Mouse (Mus musculus) hindbrain, embryonic 10.5 days (tissue): ENCODE results near the gene Ttll13. TPM values are rescaled to one million over a fixed set of nuclear protein-coding genes. Genes with fewer than 3 reads are reported as not detected.

Experiments used
- DNase-seq: peaks from one replicate; pipeline ENCODE4 v3.0.0-alpha.2; 2017; ENCODE audit warnings: low spot score
- H3K27ac ChIP-seq: fragments of 300-500 bp; sonication (generic); 2 replicates; pipeline ENCODE4 v1.5.1; 2016; ENCODE audit warnings: mild to moderate bottlenecking, moderate library complexity
- H3K27me3 ChIP-seq: fragments of 300-500 bp; sonication (generic); 2 replicates; pipeline ENCODE4 v1.6.1; 2016; ENCODE audit warnings: mild to moderate bottlenecking; ENCODE audit not compliant: poor library complexity, insufficient read depth, severe bottlenecking
- H3K36me3 ChIP-seq: fragments of 300-500 bp; sonication (generic); 2 replicates; pipeline ENCODE4 v1.6.1; 2016; ENCODE audit warnings: mild to moderate bottlenecking, moderate library complexity
- H3K4me1 ChIP-seq: fragments of 300-500 bp; sonication (generic); replicated peaks from 2 replicates; pipeline ENCODE4 v1.6.1; 2016; ENCODE audit warnings: mild to moderate bottlenecking
- H3K4me3 ChIP-seq: fragments of 300-500 bp; sonication (generic); 2 replicates; pipeline ENCODE4 v1.5.1; 2016; ENCODE audit warnings: mild to moderate bottlenecking, moderate library complexity
- H3K9me3 ChIP-seq: fragments of 300-500 bp; sonication (generic); 2 replicates; pipeline ENCODE4 v1.6.1; 2016; ENCODE audit warnings: mild to moderate bottlenecking, moderate library complexity
- WGBS: fragments of 180-500 bp; shearing (Covaris S2); methylation state at CpG from one replicate; pipeline ENCODE4 v1.1.7; 2016; 5-methylcytosine and 5-hydroxymethylcytosine counted together
- polyA plus RNA-seq: library from polyadenylated mRNA; unstranded; fragments of >200 nt; fragmentation: Nextera tagmentation; extraction: Ambion mirVana; gene quantifications from 2 replicates; pipeline ENCODE4 v1.2.1, GENCODE M21; 2016

The Ttll13 gene
- polyA plus RNA-seq, 1 experiment from 2014 or later = 0.98 TPM

DNA sequence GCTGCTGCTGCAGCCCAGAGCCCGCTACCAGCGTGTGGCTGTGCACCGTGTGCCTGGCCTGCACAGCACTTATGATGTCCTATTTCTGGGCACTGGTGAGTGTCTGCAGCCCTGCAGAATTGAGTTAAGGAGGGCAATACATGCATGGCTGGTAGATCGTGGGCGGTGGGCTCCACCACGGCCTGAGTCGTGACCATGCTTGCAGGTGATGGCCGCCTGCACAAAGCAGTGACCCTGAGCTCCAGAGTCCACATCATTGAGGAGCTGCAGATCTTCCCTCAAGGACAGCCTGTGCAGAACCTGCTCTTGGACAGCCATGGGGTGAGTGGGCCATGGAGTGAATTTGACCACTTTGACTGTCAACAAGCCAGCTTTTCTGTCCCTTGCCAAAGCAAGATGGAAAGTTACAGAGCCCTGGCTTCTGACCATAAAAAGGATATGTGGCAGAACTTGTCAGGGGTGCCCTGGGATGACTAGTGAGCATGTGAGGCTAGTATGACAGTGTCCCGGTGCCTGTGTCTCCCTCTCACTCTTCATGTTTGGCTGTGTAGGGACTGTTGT lies 25.9 kb upstream of the Ttll13 start:
- 97% methylated on average over 9 of the region's 9 CpGs for WGBS
- H3K27me3 ChIP-seq = no peaks in the 10 kb centered on the region
- peaks cover 14% of the 10 kb centered on the region; the same call in 1 of the 2 replicates for H3K4me1 ChIP-seq
- no peaks in the 10 kb centered on the region for H3K9me3 ChIP-seq
- H3K4me3 ChIP-seq = no peak overlapping the region
- H3K27ac ChIP-seq = no peak overlapping the region
- no peak for DNase-seq
- peaks cover 94% of the 10 kb centered on the region for H3K36me3 ChIP-seq

GRCm38 (mm10) chr7:80221179-80221750 lies 24.9 kb upstream of the Ttll13 start:
- Histone ChIP-seq H3K27ac (no peak overlapping the region), H3K36me3 (peaks cover 94% of the 10 kb centered on the region), H3K4me1 (peaks cover 5% of the 10 kb centered on the region; the same call in 1 of the 2 replicates), H3K4me3 (no peak overlapping the region), H3K9me3 (no peaks in the 10 kb centered on the region), H3K27me3 (no peaks in the 10 kb centered on the region)
- no peak for DNase-seq
- 93% methylated on average over 4 of the region's 4 CpGs for WGBS

DNA sequence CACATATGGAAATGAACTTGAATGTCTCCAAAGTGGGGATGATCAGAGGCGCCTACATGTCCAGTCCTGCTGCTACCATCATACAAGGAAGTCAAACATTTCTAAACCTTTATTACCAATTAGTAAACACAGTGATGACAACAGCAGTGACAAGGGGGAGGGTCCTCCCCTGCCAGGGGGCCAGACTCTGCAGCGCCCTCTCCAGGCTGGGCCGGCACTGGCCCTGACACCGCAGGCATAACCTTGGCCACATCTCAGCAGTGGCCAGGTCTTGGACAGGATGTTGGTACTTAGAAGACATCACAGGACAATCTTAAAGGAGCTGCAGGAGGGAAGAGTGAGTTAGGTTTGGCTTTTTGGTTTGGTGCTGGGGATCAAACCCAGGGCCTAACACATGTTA lies 19.1 kb upstream of the Ttll13 start:
- DNase-seq = no peak
- peaks cover 61% of the 10 kb centered on the region for H3K36me3 ChIP-seq
- H3K27ac ChIP-seq = no peak overlapping the region
- no peak overlapping the region for H3K4me3 ChIP-seq
- peaks cover 23% of the 10 kb centered on the region for H3K4me1 ChIP-seq
- no peaks in the 10 kb centered on the region for H3K9me3 ChIP-seq
- H3K27me3 ChIP-seq = peaks cover 10% of the 10 kb centered on the region; the same call in 1 of the 2 replicates
- 94% methylated on average over 4 of the region's 4 CpGs for WGBS

- DNase-seq = no peak
- H3K36me3 ChIP-seq = peaks cover 34% of the 10 kb centered on the region
- H3K27ac ChIP-seq = no peak overlapping the region
- H3K4me1 ChIP-seq = peaks cover 46% of the 10 kb centered on the region
- H3K4me3 ChIP-seq = no peak overlapping the region
- 57% methylated on average over 6 of the region's 6 CpGs for WGBS
- H3K9me3 ChIP-seq = no peaks in the 10 kb centered on the region
- H3K27me3 ChIP-seq = peaks cover 10% of the 10 kb centered on the region; the same call in 1 of the 2 replicates
Observed at GRCm38 (mm10) chr7:80230196-80230595, 16.0 kb upstream of the Ttll13 start.

DNA sequence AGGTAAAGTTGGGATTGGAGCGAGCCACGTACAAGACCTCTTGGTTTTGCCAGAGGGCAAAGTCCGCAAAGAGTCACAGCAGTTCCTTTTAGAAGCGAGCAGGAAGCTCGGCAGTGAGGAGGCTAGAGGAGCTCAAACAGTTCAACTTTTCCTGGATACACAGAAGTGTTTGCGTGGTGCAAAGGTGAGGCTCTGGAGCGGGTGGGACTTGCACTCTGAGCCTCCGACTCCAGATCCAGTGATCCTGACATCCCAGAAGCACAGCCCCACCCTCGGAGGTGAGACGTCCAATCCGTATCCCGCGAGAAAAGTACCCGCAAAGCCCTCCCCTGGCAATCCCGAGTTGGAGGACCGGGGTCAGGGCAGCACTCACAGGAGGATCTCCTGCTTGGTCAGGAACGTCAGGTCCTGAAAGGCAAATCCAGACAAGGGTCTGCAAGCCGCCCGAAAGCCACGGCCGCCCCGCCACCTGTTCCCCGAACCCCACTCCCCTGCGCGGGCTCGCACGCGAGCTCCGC lies 14.1 kb upstream of the Ttll13 start:
- DNase-seq = no peak
- Histone ChIP-seq H3K4me1 (peaks cover 47% of the 10 kb centered on the region), H3K27me3 (peaks cover 10% of the 10 kb centered on the region; the same call in 1 of the 2 replicates), H3K36me3 (peaks cover 15% of the 10 kb centered on the region), H3K9me3 (no peaks in the 10 kb centered on the region), H3K27ac (peak overlapping the region; percentile 84), H3K4me3 (peak overlapping the region; percentile 80)
- WGBS = under 1% methylated on average over 29 of the region's 29 CpGs

GRCm38 (mm10) chr7:80232489-80233029 lies 13.6 kb upstream of the Ttll13 start, which contains the start of the genes Cib1 and Gdpgp1:
TSS of gene Cib1 (minus strand) at chr7:80232813.
TSS of gene Gdpgp1 (plus strand) at chr7:80232865.
- Histone ChIP-seq H3K27ac (peak within 1 kb of the TSS; percentile 84), H3K27me3 (peaks cover 10% of the 10 kb centered on the region; the same call in 1 of the 2 replicates), H3K9me3 (no peaks in the 10 kb centered on the region), H3K36me3 (peaks cover 14% of the 10 kb centered on the region), H3K4me1 (peaks cover 47% of the 10 kb centered on the region), H3K4me3 (peak within 1 kb of the TSS; percentile 80)
- under 1% methylated on average over 56 of the region's 56 CpGs for WGBS
- DNase-seq = peak; percentile 96

GRCm38 (mm10) chr7:80233799-80234198 lies 12.4 kb upstream of the Ttll13 start:
- Histone ChIP-seq H3K27ac (no peak overlapping the region), H3K36me3 (peaks cover 16% of the 10 kb centered on the region), H3K4me3 (peak overlapping the region; percentile 80), H3K27me3 (peaks cover 10% of the 10 kb centered on the region; the same call in 1 of the 2 replicates), H3K9me3 (no peaks in the 10 kb centered on the region), H3K4me1 (peaks cover 47% of the 10 kb centered on the region)
- 82% methylated on average over 9 of the region's 9 CpGs for WGBS
- no peak for DNase-seq

GRCm38 (mm10) chr7:80238542-80238941 lies 7.6 kb upstream of the Ttll13 start:
- H3K9me3 ChIP-seq = no peaks in the 10 kb centered on the region
- H3K27ac ChIP-seq = no peak overlapping the region
- DNase-seq = no peak
- 91% methylated on average over 10 of the region's 10 CpGs for WGBS
- no peak overlapping the region for H3K4me3 ChIP-seq
- peaks cover 47% of the 10 kb centered on the region for H3K36me3 ChIP-seq
- H3K27me3 ChIP-seq = no peaks in the 10 kb centered on the region
- H3K4me1 ChIP-seq = peaks cover 11% of the 10 kb centered on the region

DNA sequence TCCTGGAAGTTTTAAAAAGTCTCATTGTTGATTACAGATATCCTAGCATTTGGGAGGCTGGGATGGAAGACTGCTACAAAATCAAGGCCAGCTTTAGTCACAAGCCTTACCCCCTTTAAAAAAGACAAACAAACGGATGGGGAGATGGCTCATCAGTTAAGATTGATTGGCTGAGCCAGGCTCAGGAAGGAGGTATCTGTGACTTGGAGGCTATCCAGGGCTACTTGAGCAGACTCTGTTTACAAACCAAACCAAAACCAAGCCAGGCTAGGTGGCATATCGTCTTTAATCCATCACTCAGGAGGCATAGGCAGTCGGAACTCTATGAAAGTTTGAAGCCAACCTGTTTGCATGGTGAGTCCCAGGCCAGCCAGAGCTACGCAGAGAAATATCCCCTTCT lies 4.5 kb upstream of the Ttll13 start:
- DNase-seq = no peak
- peaks cover 47% of the 10 kb centered on the region for H3K36me3 ChIP-seq
- no peaks in the 10 kb centered on the region for H3K27me3 ChIP-seq
- no peak overlapping the region for H3K4me3 ChIP-seq
- no peak overlapping the region for H3K27ac ChIP-seq
- no peaks in the 10 kb centered on the region for H3K9me3 ChIP-seq
- no peaks in the 10 kb centered on the region; the same call in 1 of the 2 replicates for H3K4me1 ChIP-seq
- WGBS = 93% methylated on average over 4 of the region's 4 CpGs

DNA sequence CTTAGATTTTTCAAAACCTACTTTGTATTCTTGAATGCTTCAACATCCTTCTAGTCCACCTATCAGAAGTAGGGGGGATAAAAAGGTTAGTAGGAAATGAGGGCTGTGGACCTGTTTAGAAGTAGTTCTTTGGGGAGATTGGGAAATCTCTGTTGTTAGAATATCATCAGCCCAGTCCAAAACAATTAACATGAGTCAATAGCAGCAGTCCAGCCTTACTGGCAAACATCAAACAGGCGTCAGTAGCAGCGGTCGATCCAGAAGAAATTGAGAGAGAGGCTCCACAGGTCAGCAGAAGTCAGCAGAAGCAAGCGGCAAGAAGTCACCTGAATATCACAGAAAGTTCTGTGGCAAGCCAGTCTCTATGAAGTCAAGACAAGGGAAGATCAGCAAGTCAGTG lies 1.3 kb upstream of the Ttll13 start:
- Histone ChIP-seq H3K4me3 (no peak overlapping the region), H3K9me3 (no peaks in the 10 kb centered on the region), H3K27ac (no peak overlapping the region), H3K36me3 (peaks cover 20% of the 10 kb centered on the region), H3K27me3 (no peaks in the 10 kb centered on the region), H3K4me1 (no peaks in the 10 kb centered on the region; the same call in 1 of the 2 replicates)
- WGBS = 93% methylated on average over 4 of the region's 4 CpGs
- DNase-seq = no peak

- H3K27ac ChIP-seq = peak overlapping the region; percentile 89
- no peaks in the 10 kb centered on the region for H3K36me3 ChIP-seq
- H3K27me3 ChIP-seq = no peaks in the 10 kb centered on the region
- no peak for DNase-seq
- peak overlapping the region; percentile 61 for H3K4me3 ChIP-seq
- no peaks in the 10 kb centered on the region for H3K9me3 ChIP-seq
- H3K4me1 ChIP-seq = no peaks in the 10 kb centered on the region; the same call in 1 of the 2 replicates
- 66% methylated on average over 7 of the region's 7 CpGs for WGBS
Observed at GRCm38 (mm10) chr7:80246859-80247258, 683 bp downstream of the Ttll13 start.

DNA sequence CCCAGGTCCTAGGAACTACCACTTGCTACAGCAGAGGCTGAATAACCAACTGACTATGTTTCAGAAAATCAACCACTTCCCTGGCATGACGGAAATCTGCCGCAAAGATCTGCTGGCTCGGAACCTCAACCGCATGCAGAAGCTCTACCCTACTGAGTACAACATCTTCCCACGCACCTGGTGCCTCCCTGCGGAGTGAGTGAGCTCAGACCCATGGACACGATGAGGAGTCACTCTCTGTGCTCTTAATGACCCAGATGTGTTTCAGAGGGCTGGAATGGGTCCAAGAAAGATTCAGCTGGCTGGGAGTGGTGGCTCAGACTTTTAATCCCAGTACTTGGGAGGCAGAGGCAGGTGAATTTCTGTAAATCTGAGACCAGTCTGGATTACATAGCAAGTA lies 6.3 kb downstream of the Ttll13 start:
- H3K9me3 ChIP-seq = no peaks in the 10 kb centered on the region
- peaks cover 16% of the 10 kb centered on the region for H3K27me3 ChIP-seq
- H3K27ac ChIP-seq = no peak overlapping the region
- 81% methylated on average over 7 of the region's 7 CpGs for WGBS
- H3K4me3 ChIP-seq = no peak overlapping the region
- no peak for DNase-seq
- no peaks in the 10 kb centered on the region for H3K4me1 ChIP-seq
- H3K36me3 ChIP-seq = no peaks in the 10 kb centered on the region

GRCm38 (mm10) chr7:80252886-80253285 lies 6.7 kb downstream of the Ttll13 start:
- H3K27me3 ChIP-seq = peaks cover 20% of the 10 kb centered on the region
- H3K36me3 ChIP-seq = no peaks in the 10 kb centered on the region
- H3K4me1 ChIP-seq = no peaks in the 10 kb centered on the region
- 88% methylated on average over 11 of the region's 11 CpGs for WGBS
- no peak overlapping the region for H3K4me3 ChIP-seq
- H3K9me3 ChIP-seq = no peaks in the 10 kb centered on the region
- no peak for DNase-seq
- no peak overlapping the region for H3K27ac ChIP-seq
